Mouse (Mus musculus) heart, postnatal 25 days (tissue): ENCODE data around the gene Cytip. TPM values are rescaled to one million over a fixed set of nuclear protein-coding genes. Genes with fewer than 3 reads are reported as not detected.
"Not testable (repeated sequence)": the region's sequence is repeated elsewhere in the genome, so short reads cannot be mapped to it uniquely, and the experiment has no call there.

Experiments used
- DNase-seq: peaks from one replicate; pipeline ENCODE4 v3.0.0; 2022; ENCODE audit warnings: low spot score
- intact Hi-C: fragments of 180-260 bp; cut with DNase I; formaldehyde crosslinking; loops from one replicate; pipeline ENCODE4 v1.15.1; 2025
- total RNA-seq, 2 experiments: library from RNA; stranded (reverse); gene quantifications; 2 replicates each; pipeline ENCODE4 v1.2.3; 2021

Gene Cytip
- total RNA-seq, 2 experiments from 2014 or later, result 0.68 to 0.75 TPM

- no peak for DNase-seq
- intact Hi-C loops, result no loop called here
Measured at GRCm38 (mm10) chr2:58132597-58132996, 62.7 kb downstream of the Cytip start.

- intact Hi-C loops, result no loop called here
- DNase-seq, result no peak
Measured at GRCm38 (mm10) chr2:58129903-58130302, 65.4 kb downstream of the Cytip start.

GRCm38 (mm10) chr2:58111105-58111504 is 84.2 kb downstream of the Cytip start:
- DNase-seq, result no peak
- intact Hi-C loops, result no loop called here

GRCm38 (mm10) chr2:58107887-58108286 is 87.4 kb downstream of the Cytip start:
- DNase-seq, intact Hi-C loops: not testable (repeated sequence)

GRCm38 (mm10) chr2:58107046-58107445 is 88.3 kb downstream of the Cytip start:
- DNase-seq, result no peak
- intact Hi-C loops, result no loop called here

- no peak for DNase-seq
- intact Hi-C loops, result no loop called here
Measured at GRCm38 (mm10) chr2:58094818-58095217, 100.5 kb downstream of the Cytip start.

- intact Hi-C loops, result no loop called here
- DNase-seq, result no peak
Measured at GRCm38 (mm10) chr2:58086420-58086819, 108.9 kb downstream of the Cytip start.

GRCm38 (mm10) chr2:58079849-58080248 is 115.5 kb downstream of the Cytip start:
- intact Hi-C loops, result no loop called here
- no peak for DNase-seq

Other genes starting within 250 kb of the Cytip start
- gene Galnt5, start 197.6 kb downstream of the Cytip start, total RNA-seq, result under 1 TPM in 1 of 2 experiments, not detected in 1; 0.14 TPM
- gene Ermn, start 142.7 kb downstream of the Cytip start, total RNA-seq, result not detected
- under 1 TPM; 0.18 to 0.75 TPM for gene Acvr1c, start 162.4 kb upstream of the Cytip start, total RNA-seq